In the genomic region with DNA sequence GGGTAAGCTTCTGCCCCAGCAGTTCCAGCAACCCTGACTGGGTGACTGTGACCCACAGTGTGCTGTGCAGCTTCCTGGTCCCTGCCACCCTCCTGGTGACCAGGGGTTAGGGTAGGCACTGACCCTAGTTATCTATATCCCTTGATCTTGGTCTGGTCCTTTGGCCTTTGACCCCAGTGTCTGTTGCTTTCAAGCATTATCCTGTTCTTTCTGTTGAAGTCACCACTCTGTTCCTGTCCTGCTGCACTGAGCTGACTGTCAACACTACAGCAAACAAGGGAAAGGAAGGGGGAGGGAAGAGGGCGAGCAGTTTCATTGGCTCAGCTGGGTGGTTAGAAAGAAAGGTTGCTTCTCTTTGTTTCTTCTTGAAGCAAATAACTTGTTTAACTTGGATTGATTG, we compare ENCODE assay signal across 18 mouse cellular contexts.
DNase-seq lines count a peak whose midpoint lies in the region; ATAC-seq and TF ChIP-seq lines count a peak whose summit lies in the region.
"Had no signal": no experiment of that assay in that cellular context is flagged by ENCODE, and none has a peak within 500 bp of the region (broad histone marks: within the 10 kb centered on the region; RNA-seq: fewer than 3 reads in every experiment).

No protein-coding gene starts in this region.

- TF ChIP-seq POLR2A in liver, adult 2 months (IDR thresholded peaks at IDR 0.05; ENCODE audit: extremely low read depth, insufficient read depth, low read length), result no peak

- no peak for TF ChIP-seq CTCF in liver, adult 2 months (IDR thresholded peaks at IDR 0.05; ENCODE audit: low read depth, low read length)

- no peak overlapping the region for H3K4me3 ChIP-seq in midbrain, embryonic 10.5 days
- H3K4me3 ChIP-seq in midbrain, embryonic 13.5 days (replicated peaks), result no peak overlapping the region
- no peak overlapping the region for H3K4me3 ChIP-seq in liver, adult 2 months (ENCODE audit: insufficient read depth, low read depth, low read length)
- no peak overlapping the region for H3K4me3 ChIP-seq in liver, embryonic 16.5 days (ENCODE audit: low read depth, low read length)
- H3K4me3 ChIP-seq in stomach, embryonic 16.5 days (replicated peaks; ENCODE audit: low read length), result no peak overlapping the region
- H3K4me3 ChIP-seq: erythroblast, embryonic 14.5 days; forebrain, embryonic 15.5 days had no signal

- 4% methylated on average over 1 of the region's 1 CpGs for WGBS in midbrain, embryonic 10.5 days
- WGBS in midbrain, embryonic 13.5 days, result 13% methylated on average over 1 of the region's 1 CpGs
- 13% methylated on average over 1 of the region's 1 CpGs for WGBS in liver, adult 2 months
- 20% methylated on average over 1 of the region's 1 CpGs for WGBS in liver, embryonic 16.5 days (ENCODE audit: insufficient replicate concordance)
- WGBS in stomach, embryonic 16.5 days, result 43% methylated on average over 1 of the region's 1 CpGs

- peak; percentile 14 for DNase-seq in midbrain, embryonic 10.5 days (ENCODE audit: low spot score)
- peak; percentile 99 for DNase-seq in liver, adult 2 months (ENCODE audit: extremely low read depth, low read depth, low spot score)
- DNase-seq in left cerebral cortex, adult 9 months (ENCODE audit: low spot score in 2 of 2), result no peak
- no peak for DNase-seq in right cerebral cortex, adult 18-20 months
- DNase-seq in left cerebral cortex, adult 8-10 months (ENCODE audit: low spot score in 2 of 2), result no peak
- DNase-seq: adrenal gland, postnatal 25 days; cerebellum, adult 9-10 months; heart, postnatal 4 days; kidney, adult 8-10 months; kidney, postnatal 4 days; spleen, adult 18-20 months; thymus, postnatal 36 days had no signal

- peaks cover 16% of the 10 kb centered on the region for H3K4me1 ChIP-seq in midbrain, embryonic 10.5 days
- H3K4me1 ChIP-seq in midbrain, embryonic 13.5 days (replicated peaks), result no peaks in the 10 kb centered on the region
- H3K4me1 ChIP-seq in liver, adult 2 months (ENCODE audit: control insufficient read depth, insufficient read depth, low read length), result peaks cover 18% of the 10 kb centered on the region
- no peaks in the 10 kb centered on the region for H3K4me1 ChIP-seq in liver, embryonic 16.5 days (ENCODE audit: control insufficient read depth, low read depth, low read length)
- peaks cover 5% of the 10 kb centered on the region; the same call in 1 of the 2 replicates for H3K4me1 ChIP-seq in stomach, embryonic 16.5 days (ENCODE audit: control insufficient read depth, insufficient read depth, low read length)

- H3K27ac ChIP-seq in midbrain, embryonic 10.5 days (replicated peaks), result no peak overlapping the region
- no peak overlapping the region for H3K27ac ChIP-seq in midbrain, embryonic 13.5 days
- H3K27ac ChIP-seq in liver, adult 2 months (replicated peaks; ENCODE audit: insufficient read depth, low read depth, low read length), result peak overlapping the region; percentile 70
- H3K27ac ChIP-seq in liver, embryonic 16.5 days (ENCODE audit: low read length), result peak overlapping the region; percentile 61
- H3K27ac ChIP-seq in stomach, embryonic 16.5 days (ENCODE audit: low read length), result no peak overlapping the region
- H3K27ac ChIP-seq: forebrain, embryonic 15.5 days had no signal

- H3K4me2 ChIP-seq in midbrain, embryonic 13.5 days (replicated peaks), result no peak overlapping the region
- no peak overlapping the region for H3K4me2 ChIP-seq in liver, embryonic 16.5 days (ENCODE audit: low read depth, low read length)
- H3K4me2 ChIP-seq in stomach, embryonic 16.5 days (ENCODE audit: low read depth, low read length), result no peak overlapping the region
- H3K4me2 ChIP-seq: forebrain, embryonic 15.5 days had no signal

- peaks cover 34% of the 10 kb centered on the region for H3K27me3 ChIP-seq in midbrain, embryonic 10.5 days (ENCODE audit: low read depth, poor library complexity, severe bottlenecking)
- H3K27me3 ChIP-seq in midbrain, embryonic 13.5 days, result peaks cover 4% of the 10 kb centered on the region; the same call in 1 of the 2 replicates
- no peaks in the 10 kb centered on the region for H3K27me3 ChIP-seq in liver, adult 2 months (ENCODE audit: control insufficient read depth, insufficient read depth, low read length)
- H3K27me3 ChIP-seq in liver, embryonic 16.5 days (ENCODE audit: control insufficient read depth, insufficient read depth, low read depth, low read length), result no peaks in the 10 kb centered on the region
- no peaks in the 10 kb centered on the region for H3K27me3 ChIP-seq in stomach, embryonic 16.5 days (ENCODE audit: control insufficient read depth, insufficient read depth, low read length)
- H3K27me3 ChIP-seq: forebrain, embryonic 15.5 days had no signal

- H3K9me3 ChIP-seq in midbrain, embryonic 10.5 days (replicated peaks), result no peaks in the 10 kb centered on the region
- no peaks in the 10 kb centered on the region for H3K9me3 ChIP-seq in midbrain, embryonic 13.5 days
- H3K9me3 ChIP-seq in liver, embryonic 16.5 days (replicated peaks; ENCODE audit: control insufficient read depth, low read length), result no peaks in the 10 kb centered on the region
- no peaks in the 10 kb centered on the region for H3K9me3 ChIP-seq in stomach, embryonic 16.5 days (replicated peaks; ENCODE audit: control insufficient read depth, low read length)
- H3K9me3 ChIP-seq: forebrain, embryonic 15.5 days had no signal

- no peaks in the 10 kb centered on the region for H3K36me3 ChIP-seq in midbrain, embryonic 10.5 days
- H3K36me3 ChIP-seq in midbrain, embryonic 13.5 days, result no peaks in the 10 kb centered on the region
- H3K36me3 ChIP-seq in liver, adult 2 months (ENCODE audit: control insufficient read depth, insufficient read depth, low read length), result no peaks in the 10 kb centered on the region
- H3K36me3 ChIP-seq in liver, embryonic 16.5 days (ENCODE audit: control insufficient read depth, insufficient read depth), result no peaks in the 10 kb centered on the region
- H3K36me3 ChIP-seq in stomach, embryonic 16.5 days (ENCODE audit: control insufficient read depth, insufficient read depth, low read length), result no peaks in the 10 kb centered on the region
- H3K36me3 ChIP-seq: forebrain, embryonic 15.5 days had no signal

- H3K9ac ChIP-seq in midbrain, embryonic 13.5 days (replicated peaks), result no peak overlapping the region
- no peak overlapping the region for H3K9ac ChIP-seq in liver, adult 2 months (ENCODE audit: low read depth, low read length)
- H3K9ac ChIP-seq in liver, embryonic 16.5 days (ENCODE audit: low read depth, low read length), result no peak overlapping the region
- H3K9ac ChIP-seq in stomach, embryonic 16.5 days (ENCODE audit: low read length), result no peak overlapping the region
- H3K9ac ChIP-seq: forebrain, embryonic 15.5 days had no signal

- no peak for ATAC-seq in midbrain, embryonic 13.5 days
- ATAC-seq in liver, embryonic 16.5 days (ENCODE audit: low read depth), result peak; percentile 88
- peak; percentile 40; the same call in 1 of the 2 replicates for ATAC-seq in stomach, embryonic 16.5 days (ENCODE audit: insufficient read depth, low FRiP score)
- ATAC-seq: forebrain, embryonic 15.5 days; midbrain, embryonic 16.5 days had no signal

- no peaks in the 10 kb centered on the region for H3K79me2 ChIP-seq in liver, adult 2 months (ENCODE audit: control insufficient read depth, insufficient read depth, low read length)

Comparison
In these comparisons a context has a peak if more than half of its experiments do, and no peak if none do; other contexts are left out.
1. DNase-seq: peak in midbrain, embryonic 10.5 days (single experiment) and liver, adult 2 months (single experiment); none in left cerebral cortex, adult 9 months (0 of 2), right cerebral cortex, adult 18-20 months (single experiment) and left cerebral cortex, adult 8-10 months (0 of 2).
2. H3K27ac ChIP-seq: peak in liver, adult 2 months (single experiment) and liver, embryonic 16.5 days (single experiment); none in midbrain, embryonic 10.5 days (single experiment), midbrain, embryonic 13.5 days (single experiment) and stomach, embryonic 16.5 days (single experiment).